Mouse (Mus musculus) limb, embryonic 14.5 days (tissue): ENCODE data around the gene Krtap28-13. TPM values are rescaled to one million over a fixed set of nuclear protein-coding genes. Genes with fewer than 3 reads are reported as not detected.
A peak's percentile ranks its signal among the peaks of the same experiment; 100 is the strongest.

Experiments used
- ATAC-seq: fragments of 200-750 bp; cut with Nextera tagmentation; 2 replicates; pipeline ENCODE4 v1.8.0; 2017; ENCODE audit warnings: low read depth, moderate number of reproducible peaks, moderate TSS enrichment; ENCODE audit not compliant: low FRiP score
- DNase-seq: peaks from one replicate; pipeline ENCODE4 v3.0.0-alpha.2; 2015; ENCODE audit warnings: low spot score
- H3K27ac ChIP-seq: fragments of 300-500 bp; sonication (generic); replicated peaks from 2 replicates; pipeline ENCODE4 v1.5.1; 2014; ENCODE audit warnings: low read depth, mild to moderate bottlenecking, low read length, moderate library complexity, mixed read lengths
- H3K27me3 ChIP-seq: fragments of 300-500 bp; sonication (generic); 2 replicates; pipeline ENCODE4 v1.6.1; 2014; ENCODE audit warnings: low read length, mixed read lengths; ENCODE audit not compliant: control insufficient read depth, insufficient read depth
- H3K36me3 ChIP-seq: fragments of 300-500 bp; sonication (generic); 2 replicates; pipeline ENCODE4 v1.6.1; 2014; ENCODE audit warnings: mild to moderate bottlenecking, low read length, moderate library complexity, mixed read lengths; ENCODE audit not compliant: control insufficient read depth, insufficient read depth
- H3K4me1 ChIP-seq: fragments of 300-500 bp; sonication (generic); 2 replicates; pipeline ENCODE4 v1.6.1; 2014; ENCODE audit warnings: antibody characterized with exemption, low read length, mixed read lengths; ENCODE audit not compliant: control insufficient read depth, insufficient read depth
- H3K4me2 ChIP-seq: fragments of 300-500 bp; sonication (generic); replicated peaks from 2 replicates; pipeline ENCODE4 v1.6.1; 2014; ENCODE audit warnings: low read depth, mild to moderate bottlenecking, low read length, moderate library complexity; ENCODE audit not compliant: severe bottlenecking
- H3K4me3 ChIP-seq: fragments of 300-500 bp; sonication (generic); replicated peaks from 2 replicates; pipeline ENCODE4 v1.5.1; 2014; ENCODE audit warnings: low read length
- H3K9ac ChIP-seq: fragments of 300-500 bp; sonication (generic); 2 replicates; pipeline ENCODE4 v1.6.1; 2014; ENCODE audit warnings: mild to moderate bottlenecking, low read depth, low read length, moderate library complexity; ENCODE audit not compliant: severe bottlenecking
- H3K9me3 ChIP-seq: fragments of 300-500 bp; sonication (generic); 2 replicates; pipeline ENCODE4 v1.6.1; 2016; ENCODE audit warnings: low read length; ENCODE audit not compliant: control insufficient read depth
- POLR2A ChIP-seq: fragments of 200-500 bp; IDR thresholded peaks from 2 replicates; pipeline ENCODE4 v1.8.0; 2012; ENCODE audit warnings: inconsistent platforms, mild to moderate bottlenecking, moderate library complexity, borderline replicate concordance; ENCODE audit not compliant: insufficient read depth, insufficient read length; ENCODE audit errors: extremely low read depth
- WGBS: fragments of 180-500 bp; shearing (Covaris S2); extraction: QIAGEN DNeasy Blood & Tissue Kit; methylation state at CpG from one replicate; pipeline ENCODE4 v1.1.7; 2014; 5-methylcytosine and 5-hydroxymethylcytosine counted together
- polyA plus RNA-seq, 2 experiments: library from polyadenylated mRNA; depleted of rRNA in 1 of 2; stranded (reverse) in 1 of 2; unstranded in 1 of 2; fragments of >200 nt; fragmentation: Nextera tagmentation in 1 of 2; extraction: Ambion mirVana in 1 of 2; gene quantifications; 2 replicates each; pipeline versions ENCODE4 v1.2.1 to v1.2.3; 2012 to 2014

The Krtap28-13 gene
- polyA plus RNA-seq, 2 experiments: 0.13 TPM; not detected in 1

DNA sequence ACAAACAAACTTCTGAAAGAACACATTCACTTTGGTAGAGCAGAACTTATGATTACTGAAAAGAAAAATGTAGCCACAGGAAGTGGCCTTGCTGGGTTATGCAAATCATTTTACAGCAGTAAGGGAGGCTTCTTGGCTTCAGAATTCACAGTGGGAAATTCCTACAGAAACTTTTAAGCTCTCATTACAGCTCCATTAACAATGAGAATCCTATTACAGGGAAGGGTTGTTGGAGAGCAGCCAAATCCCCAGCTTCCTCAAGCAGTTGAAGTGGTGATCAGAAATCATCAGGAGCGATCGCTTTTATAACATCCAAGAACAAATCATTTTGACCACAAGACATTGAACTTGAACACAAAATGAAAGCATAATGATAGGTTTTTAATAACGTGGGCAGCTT is 41.2 kb downstream of the Krtap28-13 start:
- no peak overlapping the region for H3K27ac ChIP-seq
- peak; percentile 66 for DNase-seq
- TF ChIP-seq POLR2A: no peak
- no peak overlapping the region for H3K9ac ChIP-seq
- no peaks in the 10 kb centered on the region for H3K36me3 ChIP-seq
- H3K9me3 ChIP-seq: no peaks in the 10 kb centered on the region
- H3K4me2 ChIP-seq: no peak overlapping the region
- no peaks in the 10 kb centered on the region for H3K27me3 ChIP-seq
- no peak for ATAC-seq
- H3K4me3 ChIP-seq: no peak overlapping the region
- WGBS: 31% methylated on average over 3 of the region's 3 CpGs
- 0 out of 2 replicates have a peak, but pooled peaks cover 3% of the 10 kb centered on the region for H3K4me1 ChIP-seq

DNA sequence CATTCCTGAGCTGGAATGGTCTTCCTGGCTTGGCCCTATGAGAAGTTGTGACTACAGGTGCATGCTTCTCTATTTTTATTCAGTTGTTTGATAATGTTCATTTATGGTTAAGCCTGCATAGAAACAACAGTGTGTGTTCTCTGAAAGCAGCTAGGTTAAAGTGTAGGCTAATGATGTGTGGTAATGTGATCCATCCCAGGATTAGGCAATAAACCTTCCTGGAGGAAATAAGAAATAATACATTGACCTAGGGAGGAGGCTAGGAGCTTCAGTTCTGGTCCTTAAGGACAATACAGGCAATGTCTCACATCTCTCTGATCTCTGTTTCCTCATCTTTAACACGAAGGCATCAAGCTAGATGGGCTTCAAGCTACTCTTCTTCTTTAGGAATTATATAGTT is 44.7 kb downstream of the Krtap28-13 start:
- WGBS: 59% methylated on average over 1 of the region's 1 CpGs
- ATAC-seq (no peak), DNase-seq (no peak)
- H3K4me2 ChIP-seq: no peak overlapping the region
- no peaks in the 10 kb centered on the region for H3K9me3 ChIP-seq
- no peaks in the 10 kb centered on the region for H3K27me3 ChIP-seq
- no peak for TF ChIP-seq POLR2A
- H3K36me3 ChIP-seq: no peaks in the 10 kb centered on the region
- no peak overlapping the region for H3K9ac ChIP-seq
- no peak overlapping the region for H3K27ac ChIP-seq
- H3K4me3 ChIP-seq: no peak overlapping the region
- 0 out of 2 replicates have a peak, but pooled peaks cover 3% of the 10 kb centered on the region for H3K4me1 ChIP-seq

DNA sequence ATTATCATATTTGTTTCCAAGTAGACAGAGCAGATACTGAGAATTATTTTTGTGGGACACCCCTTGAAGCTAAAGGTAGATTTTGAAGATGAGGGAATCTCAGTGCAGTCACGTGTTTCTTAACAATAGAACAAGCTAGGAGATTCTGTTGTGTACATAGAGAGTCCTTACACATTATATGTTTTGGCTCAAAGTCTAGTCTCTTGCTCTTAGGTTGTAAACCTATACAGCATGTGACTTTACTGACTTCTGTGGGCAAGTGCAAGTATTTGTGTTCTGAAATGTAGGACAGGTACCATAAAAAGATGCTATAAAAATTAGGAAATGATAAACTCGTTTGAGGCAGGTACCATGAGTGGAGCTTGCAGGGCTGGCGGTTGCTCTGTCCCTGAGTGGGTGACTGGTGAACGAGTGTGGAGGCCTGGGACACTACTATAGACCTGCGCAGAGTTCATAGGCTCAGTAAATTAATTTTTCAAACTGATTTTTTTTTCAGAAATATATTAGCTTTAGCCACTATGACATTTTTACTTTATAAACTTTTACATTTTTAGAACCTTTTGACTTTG is 46.8 kb downstream of the Krtap28-13 start:
- 72% methylated on average over 5 of the region's 5 CpGs for WGBS
- DNase-seq: no peak
- Histone ChIP-seq H3K27me3 (no peaks in the 10 kb centered on the region), H3K9me3 (no peaks in the 10 kb centered on the region), H3K27ac (no peak overlapping the region), H3K4me3 (no peak overlapping the region), H3K36me3 (no peaks in the 10 kb centered on the region), H3K4me1 (no peaks in the 10 kb centered on the region), H3K4me2 (no peak overlapping the region), H3K9ac (no peak overlapping the region)
- TF ChIP-seq POLR2A: no peak
- no peak for ATAC-seq

DNA sequence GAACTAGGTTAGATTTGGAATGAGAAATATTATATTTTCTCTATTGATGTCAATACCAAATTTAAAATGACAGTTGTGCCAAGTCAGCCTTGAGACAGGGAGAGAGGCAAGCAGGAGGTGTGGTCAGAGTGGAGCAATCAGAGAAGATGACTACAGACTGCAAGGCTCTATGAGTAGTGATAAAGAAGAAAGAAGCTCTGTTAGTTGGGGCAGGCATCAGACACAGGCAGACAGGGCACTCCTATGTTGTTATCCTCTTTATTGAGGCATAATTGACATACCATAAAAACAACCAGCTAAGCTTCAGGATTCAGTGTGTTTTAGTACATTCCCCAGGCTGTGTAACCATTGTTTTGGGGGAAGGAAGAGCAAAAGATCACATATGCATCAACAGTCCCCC is 50.3 kb downstream of the Krtap28-13 start:
- H3K4me1 ChIP-seq: no peaks in the 10 kb centered on the region
- no peak overlapping the region for H3K4me2 ChIP-seq
- no peak overlapping the region for H3K27ac ChIP-seq
- DNase-seq (no peak), ATAC-seq (no peak)
- H3K36me3 ChIP-seq: no peaks in the 10 kb centered on the region
- no peak overlapping the region for H3K9ac ChIP-seq
- H3K9me3 ChIP-seq: no peaks in the 10 kb centered on the region
- H3K27me3 ChIP-seq: no peaks in the 10 kb centered on the region
- H3K4me3 ChIP-seq: no peak overlapping the region
- TF ChIP-seq POLR2A: no peak

Other genes starting within 250 kb of the Krtap28-13 start
- 39.6 and 47.4 TPM in 2 replicates for gene Agfg1, start 221.4 kb upstream of the Krtap28-13 start, polyA plus RNA-seq (2012; rRNA removed)
- gene Agfg1, start 221.4 kb upstream of the Krtap28-13 start, polyA plus RNA-seq (2014; fragmentation: Nextera tagmentation; extraction: Ambion mirVana): 36.9 and 41.8 TPM in 2 replicates
- 0.55 and 1.9 TPM in 2 replicates for gene A030005L19Rik, start 147.6 kb upstream of the Krtap28-13 start, polyA plus RNA-seq (2012; rRNA removed)
- 0.23 TPM in 1 of 2 replicates, not detected in the other for gene A030005L19Rik, start 147.6 kb upstream of the Krtap28-13 start, polyA plus RNA-seq (2014; fragmentation: Nextera tagmentation; extraction: Ambion mirVana)
- not detected in 2 replicates for gene A030014E15Rik, start 136.0 kb upstream of the Krtap28-13 start, polyA plus RNA-seq (2012; rRNA removed)
- not detected in 2 replicates for gene A030014E15Rik, start 136.0 kb upstream of the Krtap28-13 start, polyA plus RNA-seq (2014; fragmentation: Nextera tagmentation; extraction: Ambion mirVana)
- 0.08 TPM in 1 of 2 replicates, not detected in the other for gene Gm6217, start 129.5 kb upstream of the Krtap28-13 start, polyA plus RNA-seq (2012; rRNA removed)
- not detected in 2 replicates for gene Gm6217, start 129.5 kb upstream of the Krtap28-13 start, polyA plus RNA-seq (2014; fragmentation: Nextera tagmentation; extraction: Ambion mirVana)
- 0.08 TPM in 1 of 2 replicates, not detected in the other for gene A030003K21Rik, start 117.5 kb upstream of the Krtap28-13 start, polyA plus RNA-seq (2012; rRNA removed)
- gene A030003K21Rik, start 117.5 kb upstream of the Krtap28-13 start, polyA plus RNA-seq (2014; fragmentation: Nextera tagmentation; extraction: Ambion mirVana): 0.33 TPM in 1 of 2 replicates, not detected in the other
- gene Gm7544, start 104.9 kb upstream of the Krtap28-13 start, polyA plus RNA-seq (2012; rRNA removed): 0.14 TPM in 1 of 2 replicates, not detected in the other
- gene Gm7544, start 104.9 kb upstream of the Krtap28-13 start, polyA plus RNA-seq (2014; fragmentation: Nextera tagmentation; extraction: Ambion mirVana): not detected in 2 replicates
- not detected in 2 replicates for gene Gm47955, start 100.6 kb upstream of the Krtap28-13 start, polyA plus RNA-seq (2012; rRNA removed)
- not detected in 2 replicates for gene Gm47955, start 100.6 kb upstream of the Krtap28-13 start, polyA plus RNA-seq (2014; fragmentation: Nextera tagmentation; extraction: Ambion mirVana)
- not detected in 2 replicates for gene Gm47959, start 60.4 kb upstream of the Krtap28-13 start, polyA plus RNA-seq (2012; rRNA removed)
- not detected in 2 replicates for gene Gm47959, start 60.4 kb upstream of the Krtap28-13 start, polyA plus RNA-seq (2014; fragmentation: Nextera tagmentation; extraction: Ambion mirVana)
- gene Slc19a3, start 22.5 kb upstream of the Krtap28-13 start, polyA plus RNA-seq (2012; rRNA removed): 1.2 and 1.3 TPM in 2 replicates
- 0.35 and 0.54 TPM in 2 replicates for gene Slc19a3, start 22.5 kb upstream of the Krtap28-13 start, polyA plus RNA-seq (2014; fragmentation: Nextera tagmentation; extraction: Ambion mirVana)
- not detected in 2 replicates for gene Krtap28-10, start 18.4 kb upstream of the Krtap28-13 start, polyA plus RNA-seq (2012; rRNA removed)
- gene Krtap28-10, start 18.4 kb upstream of the Krtap28-13 start, polyA plus RNA-seq (2014; fragmentation: Nextera tagmentation; extraction: Ambion mirVana): not detected in 2 replicates
- not detected in 2 replicates for gene Gm47969, start 16.0 kb upstream of the Krtap28-13 start, polyA plus RNA-seq (2012; rRNA removed)
- gene Gm47969, start 16.0 kb upstream of the Krtap28-13 start, polyA plus RNA-seq (2014; fragmentation: Nextera tagmentation; extraction: Ambion mirVana): not detected in 2 replicates
- gene A030005K14Rik, start 1.6 kb upstream of the Krtap28-13 start, polyA plus RNA-seq (2012; rRNA removed): not detected in 2 replicates
- not detected in 2 replicates for gene A030005K14Rik, start 1.6 kb upstream of the Krtap28-13 start, polyA plus RNA-seq (2014; fragmentation: Nextera tagmentation; extraction: Ambion mirVana)
- gene Ccl20, start 55.8 kb downstream of the Krtap28-13 start, polyA plus RNA-seq (2012; rRNA removed): 0.13 TPM in 1 of 2 replicates, not detected in the other
- not detected in 2 replicates for gene Ccl20, start 55.8 kb downstream of the Krtap28-13 start, polyA plus RNA-seq (2014; fragmentation: Nextera tagmentation; extraction: Ambion mirVana)
- gene Daw1, start 98.8 kb downstream of the Krtap28-13 start, polyA plus RNA-seq (2012; rRNA removed): 0.36 and 0.45 TPM in 2 replicates
- 0.18 and 0.29 TPM in 2 replicates for gene Daw1, start 98.8 kb downstream of the Krtap28-13 start, polyA plus RNA-seq (2014; fragmentation: Nextera tagmentation; extraction: Ambion mirVana)